Mouse (Mus musculus) spleen, adult 2 months (tissue): ENCODE measurements around the gene Rd3.

Experiments used
- CTCF ChIP-seq: fragments of 200-500 bp; IDR thresholded peaks from 2 replicates; pipeline ENCODE4 v1.5.1; 2011; ENCODE audit warnings: mild to moderate bottlenecking, inconsistent platforms; ENCODE audit not compliant: insufficient read depth, insufficient read length, insufficient replicate concordance; ENCODE audit errors: extremely low read depth
- POLR2A ChIP-seq: fragments of 200-500 bp; IDR thresholded peaks from 2 replicates; pipeline ENCODE4 v1.6.1; 2011; ENCODE audit warnings: low read depth, low read length, inconsistent platforms

DNA sequence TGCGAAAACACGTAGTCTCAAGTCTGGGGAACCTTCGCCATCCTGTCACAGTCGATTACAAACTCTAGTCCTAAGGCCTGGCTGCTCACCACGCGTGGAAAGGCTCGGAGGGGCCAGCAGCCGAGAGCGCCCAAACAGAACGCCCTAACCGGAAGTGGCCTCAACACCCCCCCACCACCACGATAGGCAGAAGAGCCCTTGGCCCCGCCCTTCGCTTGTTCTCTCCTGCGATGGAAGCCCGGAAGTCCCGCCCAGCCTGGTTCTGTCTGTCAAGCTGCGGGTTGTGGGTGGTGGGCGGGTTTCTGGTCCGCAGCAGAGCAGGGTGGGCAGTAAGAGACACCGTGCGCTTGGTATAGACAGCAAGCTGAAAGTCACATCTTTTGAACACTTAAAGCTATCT lies 12.8 kb downstream of the Rd3 start:
- TF ChIP-seq CTCF: no peak
- TF ChIP-seq POLR2A: peak; percentile 73
